Comparison of ENCODE assay signal across 13 mouse cellular contexts in the genomic region with DNA sequence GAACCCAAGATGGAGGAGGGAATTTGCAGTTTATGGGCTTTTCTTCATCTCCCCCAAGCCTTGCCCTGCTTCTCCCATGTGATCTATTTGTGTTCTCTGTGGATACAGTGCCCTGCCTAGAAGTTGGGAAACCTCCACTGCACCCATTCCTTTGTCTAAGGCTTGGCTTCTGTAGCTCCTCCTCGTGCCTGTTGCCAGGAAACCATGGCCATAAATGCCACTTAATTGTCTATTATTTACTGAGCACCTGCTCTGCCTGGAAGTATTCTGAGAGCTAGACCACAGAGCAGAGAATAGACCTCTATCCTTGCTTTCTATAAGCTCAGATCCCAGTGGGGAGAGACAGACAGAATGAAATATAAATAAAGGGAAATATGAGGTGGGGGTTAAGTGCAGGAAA.
DNase-seq lines count a peak whose midpoint lies in the region; ATAC-seq and TF ChIP-seq lines count a peak whose summit lies in the region.
"Had no signal": no experiment of that assay in that cellular context is flagged by ENCODE, and none has a peak within 500 bp of the region (broad histone marks: within the 10 kb centered on the region; RNA-seq: fewer than 3 reads in every experiment).

No protein-coding gene starts in this region.

- H3K9ac ChIP-seq in lung, postnatal 0 days (replicated peaks; ENCODE audit: low read depth): no peak overlapping the region
- H3K9ac ChIP-seq in forebrain, embryonic 15.5 days (replicated peaks): no peak overlapping the region
- H3K9ac ChIP-seq in intestine, embryonic 16.5 days (ENCODE audit: low read depth, low read length): no peak overlapping the region
- H3K9ac ChIP-seq: heart, embryonic 13.5 days had no signal

- H3K4me1 ChIP-seq in lung, postnatal 0 days (ENCODE audit: insufficient read depth, low read depth, low read length): peaks cover 8% of the 10 kb centered on the region; the same call in 1 of the 2 replicates
- H3K4me1 ChIP-seq in forebrain, embryonic 15.5 days: peaks cover 18% of the 10 kb centered on the region
- peaks cover 6% of the 10 kb centered on the region; the same call in 1 of the 2 replicates for H3K4me1 ChIP-seq in intestine, embryonic 16.5 days (ENCODE audit: control insufficient read depth, insufficient read depth, low read length)

- H3K4me2 ChIP-seq in lung, postnatal 0 days (replicated peaks; ENCODE audit: low read depth, low read length): no peak overlapping the region
- no peak overlapping the region for H3K4me2 ChIP-seq in forebrain, embryonic 15.5 days (replicated peaks)
- H3K4me2 ChIP-seq in intestine, embryonic 16.5 days (ENCODE audit: low read depth, low read length): no peak overlapping the region
- H3K4me2 ChIP-seq: heart, embryonic 13.5 days had no signal

- whole genome bisulfite sequencing in lung, postnatal 0 days: 10% methylated on average over 1 of the region's 1 CpGs
- WGBS in forebrain, embryonic 15.5 days: 0% methylated on average over 1 of the region's 1 CpGs
- WGBS in intestine, embryonic 16.5 days: 13% methylated on average over 1 of the region's 1 CpGs

- TF ChIP-seq CTCF in lung, postnatal 0 days (IDR thresholded peaks at IDR 0.05): no peak

- no peaks in the 10 kb centered on the region for H3K36me3 ChIP-seq in lung, postnatal 0 days (ENCODE audit: insufficient read depth, low read length)
- H3K36me3 ChIP-seq in forebrain, embryonic 15.5 days: no peaks in the 10 kb centered on the region
- no peaks in the 10 kb centered on the region for H3K36me3 ChIP-seq in intestine, embryonic 16.5 days (ENCODE audit: control insufficient read depth, insufficient read depth, low read length)
- H3K36me3 ChIP-seq: heart, embryonic 13.5 days had no signal

- H3K4me3 ChIP-seq in lung, postnatal 0 days (ENCODE audit: low read depth, low read length): no peak overlapping the region
- H3K4me3 ChIP-seq in forebrain, embryonic 15.5 days: no peak overlapping the region
- H3K4me3 ChIP-seq in intestine, embryonic 16.5 days (ENCODE audit: low read length): no peak overlapping the region
- H3K4me3 ChIP-seq: heart, embryonic 13.5 days had no signal

- peak; percentile 40; the same call in 1 of the 2 replicates for ATAC-seq in lung, postnatal 0 days
- ATAC-seq in forebrain, embryonic 15.5 days (replicated peaks): peak; percentile 46; the same call in 1 of the 2 replicates
- ATAC-seq in intestine, embryonic 16.5 days: peak; percentile 88

- H3K9me3 ChIP-seq in lung, postnatal 0 days (ENCODE audit: low read length): no peaks in the 10 kb centered on the region
- no peaks in the 10 kb centered on the region for H3K9me3 ChIP-seq in forebrain, embryonic 15.5 days
- no peaks in the 10 kb centered on the region for H3K9me3 ChIP-seq in intestine, embryonic 16.5 days (ENCODE audit: control insufficient read depth, low read length)
- H3K9me3 ChIP-seq: heart, embryonic 13.5 days had no signal

- no peaks in the 10 kb centered on the region for H3K27me3 ChIP-seq in lung, postnatal 0 days (replicated peaks; ENCODE audit: insufficient read depth, low read length)
- H3K27me3 ChIP-seq in forebrain, embryonic 15.5 days: no peaks in the 10 kb centered on the region
- no peaks in the 10 kb centered on the region for H3K27me3 ChIP-seq in intestine, embryonic 16.5 days (replicated peaks; ENCODE audit: control insufficient read depth, insufficient read depth, low read length)
- H3K27me3 ChIP-seq: heart, embryonic 13.5 days had no signal

- TF ChIP-seq EP300 in lung, postnatal 0 days (IDR thresholded peaks at IDR 0.05): no peak

- DNase-seq in lung, postnatal 0 days (ENCODE audit: low spot score): peak; percentile 35
- DNase-seq in lung, postnatal 4 days: no peak
- DNase-seq in retina, postnatal 1 day: peak; percentile 72
- no peak for DNase-seq in cerebellum, postnatal 14 days
- DNase-seq in layer of hippocampus, adult 11-12 months (ENCODE audit: low spot score): no peak
- no peak for DNase-seq in heart, adult 9 months (ENCODE audit: low spot score in 2 of 2)
- DNase-seq: B cell, adult 2 months; kidney, adult 2 months; lung, postnatal 14 days; thymus, adult 18-20 months had no signal

- H3K27ac ChIP-seq in lung, postnatal 0 days (ENCODE audit: low read length): no peak overlapping the region
- H3K27ac ChIP-seq in forebrain, embryonic 15.5 days (replicated peaks): no peak overlapping the region
- H3K27ac ChIP-seq in intestine, embryonic 16.5 days (ENCODE audit: low read length): no peak overlapping the region
- H3K27ac ChIP-seq: heart, embryonic 13.5 days had no signal

Comparison
In these comparisons a context has a peak if more than half of its experiments do, and no peak if none do; other contexts are left out.
1. DNase-seq: peak in lung, postnatal 0 days (single experiment) and retina, postnatal 1 day (single experiment); none in lung, postnatal 4 days (0 of 2), cerebellum, postnatal 14 days (0 of 2), layer of hippocampus, adult 11-12 months (single experiment) and heart, adult 9 months (0 of 2).
2. Peak in every context shown above with its lines, with median percentiles within 50 percentile points of each other: ATAC-seq.